Mouse (Mus musculus) neural tube, embryonic 14.5 days (tissue): ENCODE data around the gene Fancg. TPM values are rescaled to one million over a fixed set of nuclear protein-coding genes. Genes with fewer than 3 reads are reported as not detected.

Experiments
- ATAC-seq: fragments of 200-750 bp; cut with Nextera tagmentation; 2 replicates; pipeline ENCODE4 v1.8.0; 2017; ENCODE audit warnings: low read depth, mild to moderate bottlenecking, moderate TSS enrichment, moderate library complexity
- H3K27ac ChIP-seq: fragments of 300-500 bp; sonication (generic); 2 replicates; pipeline ENCODE4 v1.5.1; 2014; ENCODE audit warnings: low read depth, mild to moderate bottlenecking, control low read depth, low read length, moderate library complexity, mixed read lengths
- H3K27me3 ChIP-seq: fragments of 300-500 bp; sonication (generic); 2 replicates; pipeline ENCODE4 v1.6.1; 2014; ENCODE audit warnings: low read length; ENCODE audit not compliant: control insufficient read depth, insufficient read depth
- H3K36me3 ChIP-seq: fragments of 300-500 bp; sonication (generic); 2 replicates; pipeline ENCODE4 v1.6.1; 2014; ENCODE audit warnings: low read length, mixed read lengths; ENCODE audit not compliant: control insufficient read depth, insufficient read depth
- H3K4me1 ChIP-seq: fragments of 300-500 bp; sonication (generic); 2 replicates; pipeline ENCODE4 v1.6.1; 2014; ENCODE audit warnings: low read length; ENCODE audit not compliant: control insufficient read depth, insufficient read depth
- H3K4me2 ChIP-seq: fragments of 300-500 bp; sonication (generic); 2 replicates; pipeline ENCODE4 v1.6.1; 2014; ENCODE audit warnings: mild to moderate bottlenecking, low read depth, low read length, control low read depth
- H3K4me3 ChIP-seq: fragments of 300-500 bp; sonication (generic); 2 replicates; pipeline ENCODE4 v1.5.1; 2014; ENCODE audit warnings: low read depth, low read length, control low read depth, mixed read lengths
- H3K9ac ChIP-seq: fragments of 300-500 bp; sonication (generic); replicated peaks from 2 replicates; pipeline ENCODE4 v1.6.1; 2014; ENCODE audit warnings: low read depth, mild to moderate bottlenecking, control low read depth, low read length, mixed read lengths
- H3K9me3 ChIP-seq: fragments of 300-500 bp; sonication (generic); 2 replicates; pipeline ENCODE4 v1.6.1; 2016; ENCODE audit warnings: low read length; ENCODE audit not compliant: control insufficient read depth
- WGBS: fragments of 180-500 bp; shearing (Covaris S2); extraction: QIAGEN DNeasy Blood & Tissue Kit; methylation state at CpG from one replicate; pipeline ENCODE4 v1.1.7; 2014; 5-methylcytosine and 5-hydroxymethylcytosine counted together
- polyA plus RNA-seq: library from polyadenylated mRNA; unstranded; fragments of >200 nt; fragmentation: Nextera tagmentation; extraction: Ambion mirVana; gene quantifications from 2 replicates; pipeline ENCODE4 v1.2.1, GENCODE M21; 2014

Gene Fancg
- polyA plus RNA-seq = 18.9 and 21.6 TPM in 2 replicates

DNA sequence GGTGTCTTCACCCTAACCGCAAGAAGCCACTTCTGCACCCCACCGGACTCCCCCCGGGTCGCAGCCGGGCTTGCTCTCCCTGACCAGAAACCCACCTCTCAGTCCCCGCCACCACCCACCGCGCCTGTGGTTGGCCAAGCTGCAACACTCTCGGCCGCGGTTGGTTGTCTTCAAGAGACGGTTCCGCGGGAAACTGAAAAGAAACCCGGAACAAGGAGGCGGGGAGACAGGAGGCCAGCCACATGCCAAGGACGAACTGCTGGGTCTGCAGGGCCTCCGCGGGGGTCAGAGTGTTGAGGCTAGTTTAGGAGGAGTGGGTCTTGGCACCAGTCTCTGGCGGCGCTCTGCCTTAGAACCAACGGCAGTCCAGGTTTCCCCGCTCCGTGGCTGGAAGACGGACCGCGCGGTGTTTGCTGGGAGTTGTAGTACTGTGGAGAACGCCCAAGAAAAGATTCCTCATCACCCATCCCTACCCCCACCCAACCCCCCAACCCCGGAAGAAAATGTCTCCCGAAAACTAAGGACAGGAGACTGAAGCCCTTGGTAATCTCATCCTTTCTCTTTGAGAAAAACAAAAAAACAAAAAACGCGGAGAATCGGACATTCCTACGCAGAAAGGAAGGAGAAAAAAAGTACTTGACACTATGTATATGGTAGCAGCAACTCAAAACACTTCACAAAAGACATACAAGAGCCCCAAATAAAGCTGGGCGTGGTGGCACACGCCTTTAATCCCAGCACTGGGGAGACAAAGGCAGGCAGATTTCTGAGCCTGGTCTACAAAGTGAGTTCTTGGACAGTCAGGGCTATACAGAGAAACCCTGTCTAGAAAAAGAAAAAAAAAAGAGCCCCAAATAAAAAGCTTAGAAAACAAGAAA, at the start of gene Fancg:
TSS of gene Fancg (minus strand) at position 346 of the 878 bp plus-strand sequence.
- H3K36me3 ChIP-seq = no peaks in the 10 kb centered on the region; the same call in 1 of the 2 replicates
- H3K27me3 ChIP-seq = no peaks in the 10 kb centered on the region
- no peaks in the 10 kb centered on the region for H3K9me3 ChIP-seq
- no peak within 1 kb of the TSS for H3K27ac ChIP-seq
- 0 out of 2 replicates have a peak, but pooled peaks cover 3% of the 10 kb centered on the region for H3K4me1 ChIP-seq
- ATAC-seq = peak; percentile 93
- peak within 1 kb of the TSS; percentile 39 for H3K9ac ChIP-seq
- WGBS = 1% methylated on average over 37 of the region's 37 CpGs
- peak within 1 kb of the TSS; percentile 69 for H3K4me3 ChIP-seq
- peak within 1 kb of the TSS; percentile 63 for H3K4me2 ChIP-seq

DNA sequence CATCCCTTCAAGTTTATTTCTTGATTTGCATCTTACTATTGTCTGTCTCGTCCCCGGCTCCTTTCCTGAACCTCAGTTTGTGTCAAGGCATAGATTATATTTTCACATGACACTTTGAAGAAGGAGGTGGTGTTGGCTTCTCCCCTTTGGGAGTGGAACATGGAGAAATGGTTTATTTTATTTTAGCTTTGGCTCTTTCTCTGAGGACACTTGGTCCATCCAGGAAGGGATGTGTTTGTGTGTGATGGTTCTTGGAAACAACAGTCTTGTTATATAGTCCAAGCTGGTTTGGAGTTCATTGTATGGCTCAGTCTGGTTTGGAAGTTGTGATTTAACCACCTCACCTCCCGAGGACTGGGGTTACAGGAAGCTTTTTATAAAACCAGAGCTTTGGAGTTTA, 49.4 kb upstream of the Fancg start:
- no peaks in the 10 kb centered on the region; the same call in 1 of the 2 replicates for H3K4me1 ChIP-seq
- H3K4me3 ChIP-seq = peak overlapping the region; percentile 78
- H3K9ac ChIP-seq = no peak overlapping the region; the same call in 1 of the 2 replicates
- H3K27me3 ChIP-seq = no peaks in the 10 kb centered on the region
- no peaks in the 10 kb centered on the region for H3K36me3 ChIP-seq
- ATAC-seq = no peak
- H3K4me2 ChIP-seq = peak overlapping the region; percentile 67
- H3K27ac ChIP-seq = no peak overlapping the region
- WGBS = 37% methylated on average over 3 of the region's 3 CpGs
- no peaks in the 10 kb centered on the region for H3K9me3 ChIP-seq

DNA sequence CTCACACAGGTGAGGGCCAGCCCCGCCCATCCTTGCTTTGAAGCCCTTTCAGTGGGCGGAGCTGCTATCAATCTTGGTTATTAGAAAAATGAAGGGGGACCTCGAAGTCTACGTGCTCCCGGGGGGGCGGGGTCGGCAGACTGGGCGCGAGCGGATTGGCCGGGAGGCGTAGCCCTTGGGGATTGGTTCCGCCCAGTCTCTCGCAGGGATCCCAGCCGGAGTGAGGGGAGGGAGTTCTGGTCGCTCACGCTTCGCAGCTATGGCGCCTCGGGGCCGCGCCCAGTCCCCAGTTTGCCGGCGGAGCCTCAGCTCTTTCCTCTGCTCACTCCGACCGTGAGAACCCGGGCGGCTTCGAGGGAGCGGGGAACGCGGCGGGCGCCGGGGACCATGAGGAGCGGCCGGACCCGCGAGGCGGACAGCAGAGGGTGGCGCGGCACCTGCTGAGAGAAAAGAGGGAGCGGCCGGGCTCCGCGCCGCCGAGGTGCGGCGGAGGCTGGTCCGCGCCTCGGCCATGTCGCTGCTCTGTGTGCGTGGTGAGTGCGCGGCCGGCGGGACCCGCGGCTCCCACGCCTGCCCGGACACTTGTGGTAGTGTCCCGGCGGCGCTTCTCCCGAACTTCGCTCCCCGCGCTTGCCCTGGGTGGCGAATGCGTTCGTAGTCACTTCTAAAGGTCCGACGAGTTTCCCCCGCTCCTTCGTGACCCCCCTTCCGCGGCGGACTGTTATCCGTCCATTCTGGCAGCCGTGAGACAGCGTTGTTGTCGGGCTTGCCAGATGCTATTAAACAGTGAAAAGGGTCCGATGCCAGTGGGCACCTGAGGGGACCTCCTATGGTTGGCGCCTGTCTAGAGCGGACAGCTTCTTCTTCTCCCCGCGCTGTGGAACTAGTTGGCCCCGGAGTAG, 48.7 kb upstream of the Fancg start, which contains the start of gene Unc13b:
TSS of gene Unc13b (plus strand) at position 201 of the 902 bp plus-strand sequence.
- H3K4me3 ChIP-seq = peak within 1 kb of the TSS; percentile 78
- H3K9ac ChIP-seq = peak within 1 kb of the TSS; percentile 80
- under 1% methylated on average over 79 of the region's 90 CpGs for WGBS
- H3K27me3 ChIP-seq = no peaks in the 10 kb centered on the region
- peak within 1 kb of the TSS; percentile 67 for H3K4me2 ChIP-seq
- H3K4me1 ChIP-seq = no peaks in the 10 kb centered on the region; the same call in 1 of the 2 replicates
- no peaks in the 10 kb centered on the region for H3K36me3 ChIP-seq
- peak within 1 kb of the TSS; percentile 78 for H3K27ac ChIP-seq
- H3K9me3 ChIP-seq = no peaks in the 10 kb centered on the region
- ATAC-seq = peak; percentile 96

DNA sequence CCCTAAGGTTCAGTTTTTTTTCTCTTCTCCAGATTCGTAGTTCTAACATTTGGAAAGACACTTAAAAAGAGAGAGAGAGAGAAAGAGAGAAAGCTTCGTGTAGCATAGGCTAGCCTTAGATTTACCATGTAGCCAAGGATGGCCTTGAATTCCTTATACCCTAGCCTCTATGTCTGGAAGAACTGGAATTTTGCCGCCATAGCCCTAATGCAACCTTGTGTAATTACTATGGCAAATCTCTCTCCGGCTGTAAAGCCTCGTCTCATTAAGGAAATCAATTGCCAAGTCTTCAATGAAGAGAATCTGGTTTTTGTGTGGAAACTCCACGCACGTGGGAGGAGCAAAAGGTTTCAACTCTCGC, 48.1 kb upstream of the Fancg start:
- no peaks in the 10 kb centered on the region for H3K36me3 ChIP-seq
- H3K4me3 ChIP-seq = peak overlapping the region; percentile 78
- H3K4me2 ChIP-seq = peak overlapping the region; percentile 67
- no peaks in the 10 kb centered on the region for H3K27me3 ChIP-seq
- H3K9me3 ChIP-seq = no peaks in the 10 kb centered on the region
- 18% methylated on average over 8 of the region's 8 CpGs for WGBS
- H3K9ac ChIP-seq = no peak overlapping the region
- no peaks in the 10 kb centered on the region; the same call in 1 of the 2 replicates for H3K4me1 ChIP-seq
- ATAC-seq = no peak; the same call in 1 of the 2 replicates
- H3K27ac ChIP-seq = no peak overlapping the region

DNA sequence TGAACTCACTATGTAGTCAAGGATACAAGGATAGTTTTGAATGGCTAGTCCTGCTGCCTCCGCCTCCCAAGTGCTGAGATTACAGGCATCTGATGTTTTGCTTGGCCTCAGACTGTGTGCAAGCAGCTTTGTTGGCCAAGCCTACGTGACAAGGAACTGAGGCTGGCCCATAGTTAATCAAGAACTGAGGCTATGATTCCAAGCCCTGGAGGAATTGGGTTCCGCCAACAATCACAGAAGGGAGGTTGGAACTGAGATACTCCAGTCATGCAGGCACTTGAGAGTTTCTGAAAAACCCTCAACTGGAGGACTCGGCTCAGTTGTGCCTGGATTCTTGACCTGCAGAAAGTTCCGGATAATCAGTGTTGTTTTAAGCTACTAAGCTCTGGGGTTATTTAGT, 47.3 kb upstream of the Fancg start:
- Histone ChIP-seq H3K4me2 (no peak overlapping the region), H3K36me3 (no peaks in the 10 kb centered on the region), H3K9ac (no peak overlapping the region), H3K4me3 (no peak overlapping the region), H3K4me1 (no peaks in the 10 kb centered on the region; the same call in 1 of the 2 replicates), H3K27ac (no peak overlapping the region), H3K27me3 (no peaks in the 10 kb centered on the region), H3K9me3 (no peaks in the 10 kb centered on the region)
- WGBS = 94% methylated on average over 5 of the region's 5 CpGs
- no peak for ATAC-seq

DNA sequence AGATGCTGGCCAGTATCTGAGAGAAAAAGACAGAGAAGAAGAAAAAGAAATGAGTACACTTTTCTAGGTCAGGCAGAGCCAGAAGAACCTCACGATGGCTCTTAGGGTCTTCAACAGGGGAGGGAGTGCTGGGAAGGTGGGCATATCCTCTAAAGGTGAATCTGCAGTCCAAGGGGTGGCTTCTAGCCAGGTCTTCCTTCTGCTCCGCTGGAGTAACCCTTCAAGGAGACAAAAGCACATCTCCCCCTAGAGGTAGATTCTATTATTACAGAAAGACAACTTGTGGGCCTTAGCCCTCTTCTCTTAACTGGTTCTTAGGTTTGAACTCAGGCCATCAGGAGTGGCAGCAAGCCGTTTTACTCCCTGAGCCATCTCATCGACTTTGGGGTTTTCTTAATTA, 42.3 kb upstream of the Fancg start:
- Histone ChIP-seq H3K9ac (no peak overlapping the region), H3K27ac (no peak overlapping the region), H3K4me2 (no peak overlapping the region), H3K9me3 (no peaks in the 10 kb centered on the region), H3K36me3 (no peaks in the 10 kb centered on the region), H3K4me1 (no peaks in the 10 kb centered on the region), H3K27me3 (no peaks in the 10 kb centered on the region), H3K4me3 (no peak overlapping the region)
- no peak for ATAC-seq
- 11% methylated on average over 4 of the region's 4 CpGs for WGBS

DNA sequence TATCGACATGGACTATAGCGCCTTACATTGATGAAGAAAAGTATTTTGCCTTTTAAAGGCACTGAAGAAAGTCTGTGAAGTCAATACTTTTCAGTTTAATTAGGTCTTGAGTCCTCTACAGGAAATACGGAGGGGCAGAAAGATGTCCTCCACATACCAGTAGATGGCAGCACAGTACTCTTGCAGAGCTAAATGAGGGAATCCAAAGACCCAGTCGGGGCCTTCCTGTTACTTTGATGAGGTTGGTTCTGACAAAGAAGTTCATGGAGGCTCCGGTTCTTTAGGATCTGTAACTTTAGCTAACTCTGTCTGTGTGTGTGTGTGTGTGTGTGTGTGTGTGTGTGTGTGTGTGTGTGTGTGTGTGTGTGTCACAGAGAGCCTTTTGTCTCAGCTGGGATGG, 36.9 kb upstream of the Fancg start:
- Histone ChIP-seq H3K4me2 (no peak overlapping the region), H3K9me3 (no peaks in the 10 kb centered on the region), H3K4me1 (peaks cover 12% of the 10 kb centered on the region; the same call in 1 of the 2 replicates), H3K27ac (no peak overlapping the region), H3K36me3 (no peaks in the 10 kb centered on the region), H3K4me3 (no peak overlapping the region), H3K27me3 (no peaks in the 10 kb centered on the region), H3K9ac (no peak overlapping the region)
- ATAC-seq = no peak
- 8% methylated on average over 5 of the region's 5 CpGs for WGBS

DNA sequence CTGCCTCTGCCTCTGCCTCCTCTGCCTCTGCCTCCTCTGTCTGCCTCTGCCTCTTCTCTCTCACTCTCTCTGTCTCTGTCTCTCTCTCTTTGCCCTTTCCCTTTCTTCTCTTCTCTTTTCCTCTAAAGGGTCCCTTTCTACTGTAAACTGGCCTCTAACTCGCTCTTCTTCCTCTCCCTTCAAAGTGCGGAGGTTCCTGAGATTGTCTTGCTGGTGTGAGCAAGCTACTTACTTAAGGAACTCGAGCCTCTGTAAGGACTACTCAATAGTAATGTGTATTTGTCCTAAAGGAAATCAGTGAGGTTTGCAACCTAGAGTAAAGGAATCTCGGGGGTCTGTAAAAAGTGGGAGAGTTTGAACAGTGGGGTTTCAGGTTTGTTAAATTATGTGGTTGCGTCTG, 36.3 kb upstream of the Fancg start:
- Histone ChIP-seq H3K27me3 (no peaks in the 10 kb centered on the region), H3K36me3 (no peaks in the 10 kb centered on the region), H3K9me3 (no peaks in the 10 kb centered on the region), H3K4me2 (no peak overlapping the region), H3K4me1 (peaks cover 12% of the 10 kb centered on the region; the same call in 1 of the 2 replicates), H3K9ac (no peak overlapping the region), H3K27ac (no peak overlapping the region), H3K4me3 (no peak overlapping the region)
- ATAC-seq = no peak
- WGBS = 61% methylated on average over 5 of the region's 5 CpGs
